Mouse (Mus musculus) spleen, postnatal 14 days (tissue): ENCODE results near the gene Olig1.
A peak's percentile ranks its signal among the peaks of the same experiment; 100 is the strongest.

Source experiments
- DNase-seq, 2 experiments: peaks; one replicate each; pipeline ENCODE4 v3.0.0; 2021 to 2022; ENCODE audit warnings: low spot score in 2 of 2

Gene Olig1

DNA sequence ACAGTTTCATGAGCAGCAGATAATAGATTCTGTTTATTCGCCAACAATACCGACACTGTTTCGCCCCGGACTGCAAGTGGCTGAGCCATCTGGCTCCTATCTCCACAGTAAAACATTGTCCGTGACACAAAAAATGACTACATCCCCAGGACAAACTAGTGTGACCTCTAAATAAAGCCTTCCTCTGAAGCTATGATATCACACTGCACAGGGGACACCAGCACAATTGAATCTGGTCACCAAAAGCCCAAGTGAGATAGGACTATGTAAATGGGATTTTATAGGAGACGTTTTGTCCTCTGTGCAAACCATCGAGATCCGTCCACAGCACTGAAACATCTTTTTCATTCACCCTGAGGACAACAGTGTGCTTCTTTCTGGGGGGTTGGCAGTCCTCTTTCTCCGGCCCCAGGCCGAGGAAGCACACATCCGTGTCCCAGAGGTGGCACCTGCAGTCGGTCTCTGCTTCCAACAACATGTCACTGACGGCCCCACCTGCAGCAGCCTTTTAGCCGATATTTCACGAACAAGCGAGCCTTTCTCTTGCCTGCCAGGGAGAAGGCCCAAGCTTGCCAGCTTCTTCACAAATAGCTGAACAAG, 36.0 kb downstream of the Olig1 start:
- no peak for DNase-seq

DNA sequence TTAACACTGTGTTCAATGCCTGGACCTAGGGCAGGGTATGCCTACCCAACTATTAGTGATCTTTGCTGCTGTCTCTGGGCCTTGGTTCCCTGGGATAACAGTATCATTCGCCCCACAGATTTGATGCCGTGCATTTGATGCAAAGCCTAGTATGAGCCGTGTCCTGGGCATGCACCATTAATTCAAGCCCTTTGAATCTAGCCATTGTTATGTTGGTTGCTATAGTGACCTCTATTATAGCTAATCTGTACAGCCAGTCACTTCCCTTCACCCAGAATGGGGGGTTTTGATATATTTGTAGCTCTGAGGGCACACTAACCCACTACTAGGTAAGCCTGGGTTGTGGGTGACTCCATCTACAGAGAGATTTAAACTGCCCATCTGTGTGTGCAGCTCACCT, 40.3 kb downstream of the Olig1 start:
- no peak for DNase-seq

DNA sequence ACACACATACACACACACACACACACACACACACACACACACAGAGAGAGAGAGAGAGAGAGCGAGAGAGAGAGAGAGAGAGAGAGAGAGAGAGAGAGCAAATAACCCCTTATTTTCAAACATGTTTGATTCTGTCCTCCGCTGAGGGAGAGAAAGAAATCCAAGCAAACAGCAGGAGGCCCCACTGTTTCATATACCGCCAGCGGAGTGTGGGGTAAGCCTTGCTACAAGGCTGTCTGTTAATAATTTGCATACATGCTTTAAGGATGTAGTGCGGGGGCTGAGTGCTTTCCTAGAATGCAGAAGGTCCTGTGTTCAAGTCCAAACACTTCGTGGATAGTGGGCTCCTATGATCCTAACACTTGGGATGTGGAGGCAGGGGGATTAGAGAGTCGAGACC, 43.3 kb downstream of the Olig1 start:
- DNase-seq = no peak

DNA sequence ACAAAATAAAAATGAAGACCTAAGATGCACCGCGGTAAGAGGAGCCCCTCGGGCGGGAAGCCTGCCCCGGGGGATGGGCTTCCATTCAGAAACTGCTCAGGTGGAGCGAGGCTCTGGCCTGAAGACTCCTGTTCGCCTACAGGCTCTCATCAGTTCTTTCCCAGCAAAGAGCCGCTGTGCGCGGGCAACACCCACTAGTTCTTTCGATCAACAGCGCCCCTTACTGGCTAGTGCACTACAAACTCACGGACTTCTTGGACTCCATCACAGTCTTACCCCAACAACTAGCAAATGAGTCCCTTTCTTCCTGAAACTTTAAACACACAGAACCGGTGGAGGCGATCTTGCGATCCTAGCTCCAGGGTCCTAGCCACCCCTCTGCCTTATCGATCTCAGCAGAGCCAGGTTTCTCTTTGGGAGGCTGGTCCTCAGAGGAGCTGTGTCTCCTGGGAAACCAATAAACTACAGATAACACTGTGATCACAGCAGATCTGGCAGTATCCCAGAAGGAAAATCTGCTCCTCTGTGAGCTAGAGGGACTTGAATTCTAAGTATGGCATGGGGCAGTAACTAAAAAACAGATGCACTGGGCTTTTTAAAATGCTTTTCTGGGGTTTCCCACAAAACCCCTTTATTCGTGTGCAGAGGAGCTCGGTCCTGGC, 44.7 kb downstream of the Olig1 start:
- DNase-seq = peak in 1 of 2 experiments; percentile 41

DNA sequence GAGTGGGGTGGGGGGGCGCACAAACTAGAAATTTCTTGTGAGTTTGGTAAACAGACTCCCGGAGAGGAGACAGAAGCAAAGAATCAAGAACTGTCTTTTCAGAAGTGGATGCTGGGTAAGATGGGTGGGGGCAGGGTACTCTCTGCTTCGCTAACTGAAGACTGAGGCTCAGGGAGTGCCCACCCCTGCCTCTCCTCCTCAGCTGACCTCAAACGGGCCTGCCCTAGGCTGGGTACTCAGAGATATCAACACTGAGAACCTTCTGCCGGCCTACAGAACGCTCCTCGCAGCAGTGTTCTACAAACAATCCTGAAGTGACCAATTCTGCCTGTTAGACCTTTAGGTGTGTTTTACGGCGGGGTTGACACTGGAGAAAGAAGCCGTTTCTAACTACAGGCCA, 50.6 kb downstream of the Olig1 start:
- DNase-seq = no peak

DNA sequence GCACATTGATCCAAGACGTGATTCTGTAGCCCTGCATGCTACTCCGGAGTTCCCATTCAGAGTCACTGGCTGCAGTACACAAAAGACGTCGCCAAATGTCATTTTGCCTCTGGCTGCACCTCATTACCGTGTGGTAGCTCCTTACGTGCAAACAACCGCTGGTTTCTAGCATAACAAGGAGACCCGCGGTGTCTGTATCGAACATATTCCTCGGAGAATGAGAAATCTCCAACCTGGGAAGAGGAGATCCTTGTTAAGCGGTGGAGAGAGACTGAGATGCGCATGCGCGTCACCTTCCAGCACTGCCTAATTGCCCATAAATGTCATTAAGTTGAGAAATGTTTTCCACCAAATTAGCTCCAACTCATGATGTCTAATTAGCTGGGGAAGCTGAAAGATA, 51.0 kb downstream of the Olig1 start:
- DNase-seq = no peak
